Mouse (Mus musculus): ENCODE data around the gene Bcar3.

Gene Bcar3

GRCm38 (mm10) chr3:122481891-122482739 is 188.2 kb downstream of the Bcar3 start:
- DNase-seq (ENCODE audit: low read depth, low spot score): no peak

GRCm38 (mm10) chr3:122483066-122483782 is 189.3 kb downstream of the Bcar3 start:
- DNase-seq (ENCODE audit: low read depth, low spot score): no peak

GRCm38 (mm10) chr3:122483783-122484130 is 189.8 kb downstream of the Bcar3 start:
- no peak for DNase-seq (ENCODE audit: low read depth, low spot score)

GRCm38 (mm10) chr3:122484301-122484700 is 190.4 kb downstream of the Bcar3 start:
- no peak for DNase-seq (ENCODE audit: low read depth, low spot score)

GRCm38 (mm10) chr3:122485699-122486098 is 191.8 kb downstream of the Bcar3 start:
- no peak for DNase-seq (ENCODE audit: low read depth, low spot score)

GRCm38 (mm10) chr3:122486193-122486592 is 192.3 kb downstream of the Bcar3 start:
- no peak for DNase-seq (ENCODE audit: low read depth, low spot score)

- no peak for DNase-seq (ENCODE audit: low read depth, low spot score)
Observed at GRCm38 (mm10) chr3:122488051-122488754, 194.3 kb downstream of the Bcar3 start.

- DNase-seq (ENCODE audit: low read depth, low spot score): no peak
Observed at GRCm38 (mm10) chr3:122490574-122490973, 196.6 kb downstream of the Bcar3 start.

GRCm38 (mm10) chr3:122492006-122492405 is 198.1 kb downstream of the Bcar3 start:
- no peak for DNase-seq (ENCODE audit: low read depth, low spot score)

GRCm38 (mm10) chr3:122492872-122493615 is 199.1 kb downstream of the Bcar3 start:
- DNase-seq (ENCODE audit: low read depth, low spot score): no peak

- no peak for DNase-seq (ENCODE audit: low read depth, low spot score)
Observed at GRCm38 (mm10) chr3:122494764-122495163, 200.8 kb downstream of the Bcar3 start.

- DNase-seq (ENCODE audit: low read depth, low spot score): no peak
Observed at GRCm38 (mm10) chr3:122497871-122498270, 203.9 kb downstream of the Bcar3 start.

- no peak for DNase-seq (ENCODE audit: low read depth, low spot score)
Observed at GRCm38 (mm10) chr3:122498528-122498927, 204.6 kb downstream of the Bcar3 start.

- no peak for DNase-seq (ENCODE audit: low read depth, low spot score)
Observed at GRCm38 (mm10) chr3:122499647-122500046, 205.7 kb downstream of the Bcar3 start.

- no peak for DNase-seq (ENCODE audit: low read depth, low spot score)
Observed at GRCm38 (mm10) chr3:122500929-122501328, 207.0 kb downstream of the Bcar3 start.

GRCm38 (mm10) chr3:122506343-122506916 is 212.5 kb downstream of the Bcar3 start:
- no peak for DNase-seq (ENCODE audit: low read depth, low spot score)

- DNase-seq (ENCODE audit: low read depth, low spot score): no peak
Observed at GRCm38 (mm10) chr3:122507826-122508225, 213.9 kb downstream of the Bcar3 start.

- peak; percentile 72 for DNase-seq (ENCODE audit: low read depth, low spot score)
Observed at GRCm38 (mm10) chr3:122509084-122509483, 215.1 kb downstream of the Bcar3 start.

GRCm38 (mm10) chr3:122509534-122510239 is 215.8 kb downstream of the Bcar3 start:
- DNase-seq (ENCODE audit: low read depth, low spot score): no peak

- DNase-seq (ENCODE audit: low read depth, low spot score): no peak
Observed at GRCm38 (mm10) chr3:122510240-122510750, 216.4 kb downstream of the Bcar3 start.
